In genomic region chrX:73654177-73654576, GRCm38 (mm10) we compare ENCODE assay signal across 9 mouse cellular contexts. TPM values are rescaled to one million over a fixed set of nuclear protein-coding genes. Genes with fewer than 3 reads are reported as not detected.
A peak's percentile ranks its signal among the peaks of the same experiment; 100 is the strongest.
DNase-seq lines count a peak whose midpoint lies in the region; ATAC-seq and TF ChIP-seq lines count a peak whose summit lies in the region.
"Had no signal": no experiment of that assay in that cellular context is flagged by ENCODE, and none has a peak within 500 bp of the region (broad histone marks: within the 10 kb centered on the region; RNA-seq: fewer than 3 reads in every experiment).

No protein-coding gene starts in this region.

- no peak overlapping the region; a peak in 1 of 4 replicates for H3K4me3 ChIP-seq in ES-E14 (ENCODE audit: insufficient read depth in 1 of 2, low read depth in 1 of 2, low read length in 2 of 2, poor library complexity in 1 of 2, severe bottlenecking in 1 of 2)
- H3K4me3 ChIP-seq in gastrocnemius, adult 2 months = no peak overlapping the region
- no peak overlapping the region for H3K4me3 ChIP-seq in lung, adult 2 months (replicated peaks; ENCODE audit: extremely low read depth, low read depth, low read length)
- no peak overlapping the region for H3K4me3 ChIP-seq in neural tube, embryonic 15.5 days (replicated peaks)
- H3K4me3 ChIP-seq: megakaryocyte, embryonic 14.5 days had no signal

- in situ Hi-C loops in ES-E14 (cut with MboI; ENCODE audit: low sequenced_read_pairs in 2 of 2, unreplicated experiment in 2 of 2) = loop anchor here in 1 of 2 experiments (10.0 to 25.0 kb wide), 2 partner anchors 79 to 617 kb away; partner anchors contain the start of gene Pnma5

- H3K27ac ChIP-seq in ES-E14 (ENCODE audit: insufficient read depth, low read depth, low read length, poor library complexity, severe bottlenecking) = no peak overlapping the region
- no peak overlapping the region for H3K27ac ChIP-seq in gastrocnemius, adult 2 months
- no peak overlapping the region for H3K27ac ChIP-seq in neural tube, embryonic 15.5 days (replicated peaks)

- no peak for TF ChIP-seq POLR2A in lung, adult 2 months (IDR thresholded peaks at IDR 0.05; ENCODE audit: borderline replicate concordance, extremely low read depth, low read depth, low read length)

- H3K36me3 ChIP-seq in ES-E14 (ENCODE audit: control insufficient read depth, insufficient read depth, low read length, poor library complexity, severe bottlenecking) = no peaks in the 10 kb centered on the region
- H3K36me3 ChIP-seq in neural tube, embryonic 15.5 days = no peaks in the 10 kb centered on the region

- no peak overlapping the region for H3K4me2 ChIP-seq in neural tube, embryonic 15.5 days

- WGBS in lung, adult 2 months = 23% methylated on average over 6 of the region's 6 CpGs
- 16% methylated on average over 6 of the region's 6 CpGs for WGBS in neural tube, embryonic 15.5 days

- H3K9ac ChIP-seq in ES-E14 (ENCODE audit: insufficient read depth, low read depth, low read length, poor library complexity, severe bottlenecking) = no peak overlapping the region; the same call in 1 of the 2 replicates
- no peak overlapping the region for H3K9ac ChIP-seq in neural tube, embryonic 15.5 days (replicated peaks)

- no peaks in the 10 kb centered on the region for H3K9me3 ChIP-seq in ES-E14 (ENCODE audit: control insufficient read depth, insufficient read depth, low read depth, low read length)
- no peaks in the 10 kb centered on the region for H3K9me3 ChIP-seq in neural tube, embryonic 15.5 days (replicated peaks)
- H3K9me3 ChIP-seq: megakaryocyte, embryonic 14.5 days had no signal

- 0 out of 2 replicates have a peak, but pooled peaks have one; percentile 43 for ATAC-seq in neural tube, embryonic 15.5 days (ENCODE audit: low FRiP score)

- peak; percentile 88 for TF ChIP-seq CTCF in gastrocnemius, adult 2 months (IDR thresholded peaks at IDR 0.05)
- TF ChIP-seq CTCF in lung, adult 2 months (IDR thresholded peaks at IDR 0.05; ENCODE audit: insufficient read depth, low read length) = peak; percentile 98

- H3K4me1 ChIP-seq in ES-E14 (ENCODE audit: control insufficient read depth in 2 of 2, insufficient read depth in 2 of 2, low read length in 2 of 2, poor library complexity in 1 of 2) = peaks cover 0 to 7% of the 10 kb centered on the region in 2 experiments; a peak in 1 of 4 replicates
- no peaks in the 10 kb centered on the region; the same call in none of the 2 replicates for H3K4me1 ChIP-seq in lung, adult 2 months (ENCODE audit: control insufficient read depth, insufficient read depth, low read length)
- peaks cover 12% of the 10 kb centered on the region for H3K4me1 ChIP-seq in neural tube, embryonic 15.5 days

- DNase-seq in 416B (ENCODE audit: low read depth) (peak; percentile 82), ES-E14 (ENCODE audit: low read depth, low spot score) (no peak)
- peak; percentile 48 for DNase-seq in cerebellum, adult 9-10 months
- DNase-seq in gastrocnemius, adult 2 months = peak; percentile 78
- peak; percentile 56 for DNase-seq in kidney, adult 11 months
- DNase-seq in lung, adult 2 months = peak; percentile 66
- DNase-seq in urinary bladder, postnatal 25 days (ENCODE audit: low spot score) = no peak

- no peaks in the 10 kb centered on the region for H3K27me3 ChIP-seq in neural tube, embryonic 15.5 days (replicated peaks)

- intact Hi-C loops in gastrocnemius, adult 2 months (cut with DNase I) = loop anchor here (1.0 to 10.0 kb wide), 4 partner anchors 61 to 639 kb away; no protein-coding TSS in a partner anchor

TF ChIP-seq in ES-E14, 5 proteins besides CTCF, POLR2A, EP300 and RAD21:
- no peak for TF ChIP-seq MAFK (IDR thresholded peaks at IDR 0.05; ENCODE audit: insufficient read depth, low read depth, low read length)
- TF ChIP-seq ZC3H11A (IDR thresholded peaks at IDR 0.05; ENCODE audit: borderline replicate concordance, low read depth, low read length) = peak; percentile 86; the same call in 1 of the 2 replicates
- no peak for TF ChIP-seq CHD2 (IDR thresholded peaks at IDR 0.05; ENCODE audit: low read depth, low read length)
- TF ChIP-seq HCFC1 (IDR thresholded peaks at IDR 0.05; ENCODE audit: borderline replicate concordance, insufficient read depth, low read length) = no peak

RNA-seq across cellular contexts. Expression of gene Pnck, which starts 5.7 kb away (rescaled TPM):
- 2.0 and 4.9 TPM in 2 replicates for total RNA-seq in ES-E14 (2012; rRNA removed)
- 10 to 100 TPM in 1 of 2 experiments, 1 to 10 TPM in 1; 8.1 to 10.6 TPM for total RNA-seq in gastrocnemius, adult 2 months (2021)
- polyA plus RNA-seq in lung, adult 2 months (2012; rRNA removed) = 5.1 and 6.1 TPM in 2 replicates
- 156 and 187 TPM in 2 replicates for polyA plus RNA-seq in neural tube, embryonic 15.5 days (2015; fragmentation: Nextera tagmentation; extraction: Ambion mirVana)

RNA-seq across cellular contexts. Expression of gene Dusp9, which starts 15.0 kb away (rescaled TPM):
- total RNA-seq in ES-E14 (2012; rRNA removed) = 124 and 197 TPM in 2 replicates
- total RNA-seq in gastrocnemius, adult 2 months (2021) = not detected
- 1.3 and 1.4 TPM in 2 replicates for polyA plus RNA-seq in lung, adult 2 months (2012; rRNA removed)
- 1.0 and 1.8 TPM in 2 replicates for polyA plus RNA-seq in neural tube, embryonic 15.5 days (2015; fragmentation: Nextera tagmentation; extraction: Ambion mirVana)

RNA-seq across cellular contexts. Expression of gene Slc6a8, which starts 18.8 kb away (rescaled TPM):
- total RNA-seq in ES-E14 (2012; rRNA removed) = 83.4 and 133 TPM in 2 replicates
- 100 to 1,000 TPM; 125 to 154 TPM for total RNA-seq in gastrocnemius, adult 2 months (2021)
- polyA plus RNA-seq in lung, adult 2 months (2012; rRNA removed) = 47.8 and 59.1 TPM in 2 replicates
- polyA plus RNA-seq in neural tube, embryonic 15.5 days (2015; fragmentation: Nextera tagmentation; extraction: Ambion mirVana) = 8.2 TPM in 2 replicates

Comparison
In these comparisons a context has a peak if more than half of its experiments do, and no peak if none do; other contexts are left out.
1. DNase-seq: peak in 416B (single experiment), cerebellum, adult 9-10 months (single experiment), gastrocnemius, adult 2 months (single experiment), kidney, adult 11 months (single experiment) and lung, adult 2 months (single experiment); none in ES-E14 (single experiment) and urinary bladder, postnatal 25 days (single experiment).
2. RNA of gene Dusp9, which starts 15.0 kb away (total RNA-seq): 124 to 197 TPM in ES-E14; not detected in gastrocnemius, adult 2 months; every median in the first group is over 100 times any median in the second.